28 mouse cellular contexts compared by ENCODE assay signal in genomic region chr7:45426556-45426955, GRCm38 (mm10). TPM values are rescaled to one million over a fixed set of nuclear protein-coding genes. Genes with fewer than 3 reads are reported as not detected.
DNase-seq lines count a peak whose midpoint lies in the region; ATAC-seq and TF ChIP-seq lines count a peak whose summit lies in the region.
"Had no signal": no experiment of that assay in that cellular context is flagged by ENCODE, and none has a peak within 500 bp of the region (broad histone marks: within the 10 kb centered on the region; RNA-seq: fewer than 3 reads in every experiment).

No protein-coding gene starts in this region.

- H3K27me3 ChIP-seq in midbrain, embryonic 11.5 days (ENCODE audit: control insufficient read depth, insufficient read depth, low read length), result no peaks in the 10 kb centered on the region
- no peaks in the 10 kb centered on the region for H3K27me3 ChIP-seq in midbrain, postnatal 0 days (ENCODE audit: insufficient read depth, low read length)
- H3K27me3 ChIP-seq: CH12.LX, Patski had no signal

- no peak overlapping the region for H3K4me3 ChIP-seq in gastrocnemius, adult 2 months
- no peak overlapping the region for H3K4me3 ChIP-seq in midbrain, embryonic 11.5 days (ENCODE audit: low read depth, low read length)
- H3K4me3 ChIP-seq in midbrain, postnatal 0 days (ENCODE audit: low read depth, low read length), result no peak overlapping the region

- H3K27ac ChIP-seq in gastrocnemius, adult 2 months, result peak overlapping the region; percentile 63
- no peak overlapping the region for H3K27ac ChIP-seq in midbrain, embryonic 11.5 days (ENCODE audit: low read depth, low read length)
- H3K27ac ChIP-seq in midbrain, postnatal 0 days (ENCODE audit: low read depth, low read length), result no peak overlapping the region

- 94% methylated on average over 8 of the region's 8 CpGs for WGBS in midbrain, embryonic 11.5 days
- WGBS in midbrain, postnatal 0 days, result 93% methylated on average over 8 of the region's 8 CpGs

- peaks cover 31% of the 10 kb centered on the region for H3K36me3 ChIP-seq in midbrain, embryonic 11.5 days (ENCODE audit: control insufficient read depth, insufficient read depth, low read length)
- peaks cover 86% of the 10 kb centered on the region for H3K36me3 ChIP-seq in midbrain, postnatal 0 days (ENCODE audit: insufficient read depth, low read length)

- no peak for TF ChIP-seq CTCF in gastrocnemius, adult 2 months (IDR thresholded peaks at IDR 0.05)
- no peak for TF ChIP-seq CTCF in midbrain, postnatal 0 days (IDR thresholded peaks at IDR 0.05)

- peak; percentile 71 for DNase-seq in gastrocnemius, adult 2 months
- DNase-seq in gastrocnemius, postnatal 10 days, result no peak
- peak; percentile 43 for DNase-seq in gastrocnemius, postnatal 25 days
- DNase-seq in gastrocnemius, adult 18-20 months (ENCODE audit: low spot score), result no peak
- DNase-seq in midbrain, embryonic 11.5 days (ENCODE audit: low spot score, missing footprints), result peak; percentile 47
- DNase-seq in midbrain, postnatal 0 days (ENCODE audit: low spot score), result no peak
- peak; percentile 91 for DNase-seq in skeletal muscle tissue, adult 2 months (ENCODE audit: low read depth, low spot score)
- no peak for DNase-seq in embryo, embryonic 9.5 days (ENCODE audit: extremely low spot score)
- DNase-seq: adrenal gland, adult 2 months; adrenal gland, adult 8-10 months; adrenal gland, postnatal 10 days; adrenal gland, postnatal 14 days; adrenal gland, postnatal 25 days; adrenal gland, postnatal 36 days; B cell, adult 2 months; cerebellum, adult 11 months; cerebellum, adult 11-12 months had no signal

- H3K9me3 ChIP-seq in midbrain, embryonic 11.5 days (ENCODE audit: control insufficient read depth, low read length), result no peaks in the 10 kb centered on the region
- no peaks in the 10 kb centered on the region for H3K9me3 ChIP-seq in midbrain, postnatal 0 days (ENCODE audit: low read length)
- H3K9me3 ChIP-seq: G1E had no signal

- H3K4me1 ChIP-seq in midbrain, embryonic 11.5 days (ENCODE audit: control insufficient read depth, insufficient read depth, low read length), result no peaks in the 10 kb centered on the region
- no peaks in the 10 kb centered on the region for H3K4me1 ChIP-seq in midbrain, postnatal 0 days (ENCODE audit: insufficient read depth, low read length)

- ATAC-seq in midbrain, embryonic 11.5 days (ENCODE audit: low FRiP score), result no peak
- no peak for ATAC-seq in midbrain, postnatal 0 days (ENCODE audit: low FRiP score)
- ATAC-seq: activated CD4-positive, CD25-positive, alpha-beta regulatory T cell, adult 4 months; CD4-positive, CD25-positive, alpha-beta regulatory T cell, adult 4 months; Patski had no signal

- no peak overlapping the region for H3K4me2 ChIP-seq in midbrain, embryonic 11.5 days
- H3K4me2 ChIP-seq in midbrain, postnatal 0 days (ENCODE audit: low read depth, low read length, poor library complexity, severe bottlenecking), result no peak overlapping the region

- no peak overlapping the region for H3K9ac ChIP-seq in midbrain, embryonic 11.5 days (ENCODE audit: low read length)
- no peak overlapping the region for H3K9ac ChIP-seq in midbrain, postnatal 0 days (replicated peaks; ENCODE audit: low read length, poor library complexity, severe bottlenecking)

- intact Hi-C loops in gastrocnemius, adult 2 months (cut with DNase I), result no loop called here

RNA-seq across cellular contexts. Expression of gene Lhb, which starts 5.9 kb away (rescaled TPM):
- total RNA-seq in gastrocnemius, adult 2 months (2021), result under 1 TPM; 0.51 to 0.73 TPM
- total RNA-seq in gastrocnemius, postnatal 10 days (2021), result not detected
- total RNA-seq in gastrocnemius, postnatal 25 days (2021), result 1 to 10 TPM in 1 of 2 experiments, not detected in 1; 1.6 TPM
- under 1 TPM; 0.47 to 0.59 TPM for total RNA-seq in gastrocnemius, adult 18-20 months (2021)
- polyA plus RNA-seq in midbrain, embryonic 11.5 days (2014; fragmentation: Nextera tagmentation; extraction: Ambion mirVana), result not detected in 2 replicates
- 1.8 TPM in 1 of 2 replicates, not detected in the other for total RNA-seq in midbrain, postnatal 0 days (2014; rRNA removed)
- polyA plus RNA-seq in midbrain, postnatal 0 days (2015; fragmentation: Nextera tagmentation; extraction: Ambion mirVana), result 0.32 and 0.70 TPM in 2 replicates
- total RNA-seq: adrenal gland, adult 18-20 months; adrenal gland, adult 2 months; adrenal gland, adult 8-10 months; adrenal gland, postnatal 10 days; adrenal gland, postnatal 14 days; adrenal gland, postnatal 25 days; adrenal gland, postnatal 36 days; adrenal gland, postnatal 4 days; CH12.LX; ES-E14; G1E had no signal
- polyA plus RNA-seq: activated CD4-positive, CD25-positive, alpha-beta regulatory T cell, adult 4 months; adrenal gland, adult 2 months; C2C12; CD4-positive, CD25-positive, alpha-beta regulatory T cell, adult 4 months; G1E had no signal

RNA-seq across cellular contexts. Expression of gene Gys1, which starts 8.1 kb away (rescaled TPM):
- 100 to 1,000 TPM; 279 to 365 TPM for total RNA-seq in gastrocnemius, adult 2 months (2021)
- 100 to 1,000 TPM; 142 to 150 TPM for total RNA-seq in gastrocnemius, postnatal 10 days (2021)
- total RNA-seq in gastrocnemius, postnatal 25 days (2021), result 100 to 1,000 TPM; 243 to 327 TPM
- total RNA-seq in gastrocnemius, adult 18-20 months (2021), result 100 to 1,000 TPM; 321 to 326 TPM
- 26.5 and 26.8 TPM in 2 replicates for polyA plus RNA-seq in midbrain, embryonic 11.5 days (2014; fragmentation: Nextera tagmentation; extraction: Ambion mirVana)
- total RNA-seq in midbrain, postnatal 0 days (2014; rRNA removed), result 11.5 and 19.7 TPM in 2 replicates
- polyA plus RNA-seq in midbrain, postnatal 0 days (2015; fragmentation: Nextera tagmentation; extraction: Ambion mirVana), result 12.0 and 12.2 TPM in 2 replicates

RNA-seq across cellular contexts. Expression of gene Ruvbl2, which starts 11.3 kb away (rescaled TPM):
- total RNA-seq in gastrocnemius, adult 2 months (2021), result 10 to 100 TPM; 18.2 to 28.1 TPM
- total RNA-seq in gastrocnemius, postnatal 10 days (2021), result 10 to 100 TPM; 29.4 to 36.9 TPM
- 10 to 100 TPM; 23.3 to 23.8 TPM for total RNA-seq in gastrocnemius, postnatal 25 days (2021)
- total RNA-seq in gastrocnemius, adult 18-20 months (2021), result 10 to 100 TPM; 26.6 to 27.9 TPM
- 168 and 171 TPM in 2 replicates for polyA plus RNA-seq in midbrain, embryonic 11.5 days (2014; fragmentation: Nextera tagmentation; extraction: Ambion mirVana)
- total RNA-seq in midbrain, postnatal 0 days (2014; rRNA removed), result 129 and 146 TPM in 2 replicates
- polyA plus RNA-seq in midbrain, postnatal 0 days (2015; fragmentation: Nextera tagmentation; extraction: Ambion mirVana), result 80.5 and 90.8 TPM in 2 replicates

RNA-seq across cellular contexts. Expression of gene Ntf5, which starts 13.1 kb away (rescaled TPM):
- total RNA-seq in gastrocnemius, adult 2 months (2021), result 1 to 10 TPM; 3.6 to 4.9 TPM
- total RNA-seq in gastrocnemius, postnatal 10 days (2021), result 1 to 10 TPM; 1.4 to 1.8 TPM
- total RNA-seq in gastrocnemius, postnatal 25 days (2021), result 1 to 10 TPM; 3.9 to 6.6 TPM
- 1 to 10 TPM; 4.3 to 4.7 TPM for total RNA-seq in gastrocnemius, adult 18-20 months (2021)
- polyA plus RNA-seq in midbrain, embryonic 11.5 days (2014; fragmentation: Nextera tagmentation; extraction: Ambion mirVana), result 0.23 and 0.44 TPM in 2 replicates
- 0.24 TPM in 1 of 2 replicates, not detected in the other for total RNA-seq in midbrain, postnatal 0 days (2014; rRNA removed)
- polyA plus RNA-seq in midbrain, postnatal 0 days (2015; fragmentation: Nextera tagmentation; extraction: Ambion mirVana), result not detected in 2 replicates
- total RNA-seq: adrenal gland, adult 2 months; adrenal gland, postnatal 14 days; adrenal gland, postnatal 25 days; adrenal gland, postnatal 36 days had no signal
- polyA plus RNA-seq: activated CD4-positive, CD25-positive, alpha-beta regulatory T cell, adult 4 months; adrenal gland, adult 2 months; CD4-positive, CD25-positive, alpha-beta regulatory T cell, adult 4 months had no signal

RNA-seq across cellular contexts. Expression of gene Kcna7, which starts 21.1 kb away (rescaled TPM):
- total RNA-seq in gastrocnemius, adult 2 months (2021), result 10 to 100 TPM; 68.4 to 95.8 TPM
- 10 to 100 TPM; 25.4 to 29.6 TPM for total RNA-seq in gastrocnemius, postnatal 10 days (2021)
- 100 to 1,000 TPM in 1 of 2 experiments, 10 to 100 TPM in 1; 73.7 to 107 TPM for total RNA-seq in gastrocnemius, postnatal 25 days (2021)
- total RNA-seq in gastrocnemius, adult 18-20 months (2021), result 10 to 100 TPM; 83.7 to 93.5 TPM
- not detected in 2 replicates for polyA plus RNA-seq in midbrain, embryonic 11.5 days (2014; fragmentation: Nextera tagmentation; extraction: Ambion mirVana)
- total RNA-seq in midbrain, postnatal 0 days (2014; rRNA removed), result not detected in 2 replicates
- 0.06 TPM in 1 of 2 replicates, not detected in the other for polyA plus RNA-seq in midbrain, postnatal 0 days (2015; fragmentation: Nextera tagmentation; extraction: Ambion mirVana)
- total RNA-seq: adrenal gland, adult 18-20 months; adrenal gland, adult 2 months; adrenal gland, adult 8-10 months; adrenal gland, postnatal 14 days; adrenal gland, postnatal 25 days; adrenal gland, postnatal 36 days; MEL had no signal
- polyA plus RNA-seq: activated CD4-positive, CD25-positive, alpha-beta regulatory T cell, adult 4 months; adrenal gland, adult 2 months; brain, embryonic 14.5 days; CD4-positive, CD25-positive, alpha-beta regulatory T cell, adult 4 months; G1E had no signal

Comparison
In these comparisons a context has a peak if more than half of its experiments do, and no peak if none do; other contexts are left out.
1. DNase-seq: peak in gastrocnemius, adult 2 months (single experiment), gastrocnemius, postnatal 25 days (single experiment), midbrain, embryonic 11.5 days (single experiment) and skeletal muscle tissue, adult 2 months (single experiment); none in gastrocnemius, postnatal 10 days (single experiment), gastrocnemius, adult 18-20 months (single experiment), midbrain, postnatal 0 days (single experiment) and embryo, embryonic 9.5 days (single experiment).